Mouse (Mus musculus) 416B (cell line): Measurements from ENCODE around the gene Ticam1.
"Not testable (repeated sequence)": the region's sequence is repeated elsewhere in the genome, so short reads cannot be mapped to it uniquely, and the experiment has no call there.

Source experiments
- DNase-seq: peaks from one replicate; pipeline ENCODE4 v3.0.0; 2011; ENCODE audit warnings: low read depth

The Ticam1 gene

GRCm38 (mm10) chr17:56262645-56263094, 13.9 kb downstream of the Ticam1 start:
- DNase-seq, result no peak

- no peak for DNase-seq
These were observed 15.4 kb downstream of the Ticam1 start for GRCm38 (mm10) chr17:56261166-56261565.

GRCm38 (mm10) chr17:56259301-56260037, 17.1 kb downstream of the Ticam1 start:
- no peak for DNase-seq

GRCm38 (mm10) chr17:56258812-56259211, 17.8 kb downstream of the Ticam1 start:
- not testable (repeated sequence) for DNase-seq

- DNase-seq, result not testable (repeated sequence)
These were observed 18.3 kb downstream of the Ticam1 start for GRCm38 (mm10) chr17:56258269-56258668.

GRCm38 (mm10) chr17:56257181-56257894, 19.2 kb downstream of the Ticam1 start:
- peak; percentile 35 for DNase-seq

GRCm38 (mm10) chr17:56256239-56256881, 20.2 kb downstream of the Ticam1 start, which contains the start of gene Fem1a:
Gene Fem1a, plus strand, starts transcription at chr17:56256810.
- DNase-seq, result peak; percentile 99

GRCm38 (mm10) chr17:56255863-56256238, 20.7 kb downstream of the Ticam1 start:
- DNase-seq, result peak; percentile 100

GRCm38 (mm10) chr17:56255429-56255828, 21.2 kb downstream of the Ticam1 start:
- peak; percentile 89 for DNase-seq

- DNase-seq, result no peak
These were observed 21.9 kb downstream of the Ticam1 start for GRCm38 (mm10) chr17:56254695-56255094.

- peak; percentile 78 for DNase-seq
These were observed 25.3 kb downstream of the Ticam1 start for GRCm38 (mm10) chr17:56251136-56251829.

GRCm38 (mm10) chr17:56245608-56246007, 31.0 kb downstream of the Ticam1 start:
- DNase-seq, result no peak

- peak; percentile 84 for DNase-seq
These were observed 34.8 kb downstream of the Ticam1 start for GRCm38 (mm10) chr17:56241541-56242401.

- peak; percentile 27 for DNase-seq
These were observed 42.6 kb downstream of the Ticam1 start for GRCm38 (mm10) chr17:56233818-56234469.

GRCm38 (mm10) chr17:56233389-56233788, 43.2 kb downstream of the Ticam1 start:
- no peak for DNase-seq

GRCm38 (mm10) chr17:56229943-56230342, 46.6 kb downstream of the Ticam1 start:
- no peak for DNase-seq

GRCm38 (mm10) chr17:56226566-56226965, 50.0 kb downstream of the Ticam1 start:
- DNase-seq, result no peak

- DNase-seq, result no peak
These were observed 51.7 kb downstream of the Ticam1 start for GRCm38 (mm10) chr17:56224916-56225315.

- peak; percentile 78 for DNase-seq
These were observed 56.8 kb downstream of the Ticam1 start for GRCm38 (mm10) chr17:56219805-56220204.
